Mouse (Mus musculus) intestine, embryonic 15.5 days (tissue): Measurements from ENCODE around the gene Srsf7. TPM values are rescaled to one million over a fixed set of nuclear protein-coding genes. Genes with fewer than 3 reads are reported as not detected.
A peak's percentile ranks its signal among the peaks of the same experiment; 100 is the strongest.
"Not testable (repeated sequence)": the region's sequence is repeated elsewhere in the genome, so short reads cannot be mapped to it uniquely, and the experiment has no call there.

Source experiments
- ATAC-seq: fragments of 200-750 bp; cut with Nextera tagmentation; 2 replicates; pipeline ENCODE4 v1.8.0; 2017; ENCODE audit warnings: moderate TSS enrichment, moderate library complexity
- H3K27ac ChIP-seq: fragments of 300-500 bp; sonication (generic); 2 replicates; pipeline ENCODE4 v1.5.1; 2015; ENCODE audit warnings: mild to moderate bottlenecking, inconsistent platforms
- H3K27me3 ChIP-seq: fragments of 300-500 bp; sonication (generic); replicated peaks from 2 replicates; pipeline ENCODE4 v1.6.1; 2015; ENCODE audit warnings: inconsistent platforms
- H3K36me3 ChIP-seq: fragments of 300-500 bp; sonication (generic); 2 replicates; pipeline ENCODE4 v1.6.1; 2015; ENCODE audit warnings: inconsistent platforms
- H3K4me1 ChIP-seq: fragments of 300-500 bp; sonication (generic); replicated peaks from 2 replicates; pipeline ENCODE4 v1.6.1; 2015; ENCODE audit warnings: inconsistent platforms
- H3K4me2 ChIP-seq: fragments of 300-500 bp; sonication (generic); replicated peaks from 2 replicates; pipeline ENCODE4 v1.6.1; 2015; ENCODE audit warnings: mild to moderate bottlenecking, inconsistent platforms
- H3K4me3 ChIP-seq: fragments of 300-500 bp; sonication (generic); replicated peaks from 2 replicates; pipeline ENCODE4 v1.5.1; 2015; ENCODE audit warnings: inconsistent platforms
- H3K9ac ChIP-seq: fragments of 300-500 bp; sonication (generic); 2 replicates; pipeline ENCODE4 v1.6.1; 2015; ENCODE audit warnings: inconsistent platforms
- H3K9me3 ChIP-seq: fragments of 300-500 bp; sonication (generic); 2 replicates; pipeline ENCODE4 v1.6.1; 2016; ENCODE audit warnings: inconsistent platforms
- WGBS: fragments of 180-500 bp; shearing (Covaris S2); methylation state at CpG from one replicate; pipeline ENCODE4 v1.1.7; 2015; 5-methylcytosine and 5-hydroxymethylcytosine counted together
- polyA plus RNA-seq: library from polyadenylated mRNA; unstranded; fragments of >200 nt; fragmentation: Nextera tagmentation; extraction: Ambion mirVana; gene quantifications from 2 replicates; pipeline ENCODE4 v1.2.1, GENCODE M21; 2015

The Srsf7 gene
- polyA plus RNA-seq, 1 experiment from 2014 or later, result 569 TPM

GRCm38 (mm10) chr17:80225142-80225541 is 18.0 kb upstream of the Srsf7 start:
- peak; percentile 26; the same call in 1 of the 2 replicates for ATAC-seq

DNA sequence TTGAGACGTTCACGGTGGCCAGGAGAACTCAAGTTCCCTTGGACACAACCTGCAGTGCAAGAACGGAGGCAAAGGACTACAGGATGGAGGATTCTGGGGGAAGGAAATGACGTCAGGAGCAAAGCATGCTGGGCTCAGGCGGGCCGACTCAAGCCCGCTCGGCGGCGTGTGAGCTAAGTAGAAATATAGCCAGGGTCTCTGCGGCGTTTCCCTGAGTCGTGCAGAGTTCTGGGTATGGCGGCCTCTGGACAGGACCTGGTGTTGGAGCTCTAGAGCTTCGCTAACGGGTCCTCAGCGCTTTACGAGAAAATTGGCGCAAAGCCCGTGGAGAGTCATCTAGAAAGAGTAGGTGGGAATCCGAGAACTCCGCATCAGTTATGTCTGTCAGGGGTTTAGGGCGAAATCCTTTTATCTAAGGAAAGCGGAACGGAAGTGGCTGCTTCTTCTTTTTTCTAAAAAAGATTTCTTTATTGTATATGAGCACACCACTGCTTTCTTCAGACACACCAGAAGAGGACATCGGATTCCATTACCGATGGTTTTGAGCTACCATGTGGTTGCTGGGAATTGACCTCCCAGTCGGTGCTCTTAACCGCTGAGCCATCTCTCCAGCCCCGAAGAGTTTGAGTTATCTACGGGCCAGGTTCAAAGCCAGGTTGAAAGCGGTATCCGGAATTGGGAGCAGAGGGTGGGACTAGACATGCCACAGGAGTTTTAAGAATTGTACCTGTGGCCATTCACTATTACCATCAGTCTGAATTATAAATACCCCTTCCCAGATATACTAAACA is 17.4 kb upstream of the Srsf7 start, which contains the start of gene Gemin6:
Gene Gemin6, plus strand, starts transcription at position 116 of the 791 bp plus-strand sequence.
- 0 out of 2 replicates have a peak, but pooled peaks cover 3% of the 10 kb centered on the region for H3K36me3 ChIP-seq
- H3K4me2 ChIP-seq, result peak within 1 kb of the TSS; percentile 79
- H3K4me3 ChIP-seq, result peak within 1 kb of the TSS; percentile 58
- H3K9me3 ChIP-seq, result no peaks in the 10 kb centered on the region
- H3K27ac ChIP-seq, result peak within 1 kb of the TSS; percentile 78
- no peaks in the 10 kb centered on the region for H3K27me3 ChIP-seq
- under 1% methylated on average over 33 of the region's 33 CpGs for WGBS
- H3K9ac ChIP-seq, result peak within 1 kb of the TSS; percentile 53
- no peaks in the 10 kb centered on the region for H3K4me1 ChIP-seq
- peak; percentile 98 for ATAC-seq

More at GRCm38 (mm10) chr17:80225142-80225541, 18.0 kb upstream of the Srsf7 start:
- not testable (repeated sequence) for H3K27ac ChIP-seq, H3K4me1 ChIP-seq, H3K36me3 ChIP-seq, H3K9me3 ChIP-seq, H3K27me3 ChIP-seq
- peak overlapping the region; percentile 53 for H3K9ac ChIP-seq
- H3K4me2 ChIP-seq, result peak overlapping the region; percentile 79
- peak overlapping the region; percentile 58 for H3K4me3 ChIP-seq
- 45% methylated on average over 5 of the region's 5 CpGs for WGBS

- ATAC-seq, result peak; percentile 64
- Histone ChIP-seq H3K4me3 (peak overlapping the region; percentile 58), H3K27ac (peak overlapping the region; percentile 78), H3K4me1 (no peaks in the 10 kb centered on the region), H3K27me3 (no peaks in the 10 kb centered on the region), H3K9me3 (no peaks in the 10 kb centered on the region), H3K4me2 (peak overlapping the region; percentile 79), H3K9ac (peak overlapping the region; percentile 33; the same call in 1 of the 2 replicates), H3K36me3 (0 out of 2 replicates have a peak, but pooled peaks cover 3% of the 10 kb centered on the region)
- 10% methylated on average over 9 of the region's 9 CpGs for WGBS
Observed at GRCm38 (mm10) chr17:80223829-80224228, 16.7 kb upstream of the Srsf7 start.

DNA sequence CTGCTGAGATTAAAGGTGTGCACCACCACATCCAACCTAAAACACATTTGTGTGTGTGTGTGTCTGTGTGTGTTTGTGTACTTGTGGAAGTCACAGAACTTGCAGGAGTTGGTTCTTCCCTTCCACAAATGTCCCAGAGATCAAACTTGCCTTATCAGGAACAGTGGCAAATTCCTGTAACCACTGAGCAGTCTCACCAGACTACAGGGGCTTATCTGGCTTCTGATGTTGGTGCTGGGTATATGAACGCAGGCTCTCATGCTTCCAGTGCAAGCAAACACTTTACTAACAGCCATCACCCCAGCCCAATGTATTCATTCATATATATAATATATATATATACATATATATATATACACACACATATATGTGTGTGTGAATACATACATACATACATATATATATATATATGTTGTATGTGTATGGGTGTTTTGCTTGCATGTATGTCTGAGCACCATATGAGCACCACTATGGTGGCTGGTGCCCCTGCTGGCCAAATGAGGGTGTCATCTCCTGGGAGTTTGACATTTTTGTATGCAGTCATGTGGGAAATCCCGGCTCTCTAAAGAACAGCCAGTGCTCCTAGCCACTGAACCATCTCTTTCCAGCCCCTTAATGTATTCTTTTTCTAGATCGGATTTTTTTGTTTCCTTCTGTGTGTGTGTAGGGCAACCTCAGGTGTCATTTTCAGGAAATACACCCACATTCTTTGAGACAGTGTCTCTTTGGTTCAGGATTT is 15.0 kb upstream of the Srsf7 start:
- Histone ChIP-seq H3K4me1 (no peaks in the 10 kb centered on the region), H3K27me3 (no peaks in the 10 kb centered on the region), H3K27ac (no peak overlapping the region), H3K36me3 (no peaks in the 10 kb centered on the region), H3K9ac (no peak overlapping the region), H3K4me3 (no peak overlapping the region), H3K9me3 (no peaks in the 10 kb centered on the region), H3K4me2 (no peak overlapping the region)
- ATAC-seq, result no peak
- WGBS, result 68% methylated on average over 3 of the region's 3 CpGs

GRCm38 (mm10) chr17:80221202-80221601 is 14.1 kb upstream of the Srsf7 start:
- WGBS, result 69% methylated on average over 9 of the region's 9 CpGs
- H3K9me3 ChIP-seq, result no peaks in the 10 kb centered on the region
- H3K9ac ChIP-seq, result no peak overlapping the region
- H3K4me2 ChIP-seq, result no peak overlapping the region
- H3K4me3 ChIP-seq, result no peak overlapping the region
- H3K27me3 ChIP-seq, result no peaks in the 10 kb centered on the region
- H3K27ac ChIP-seq, result no peak overlapping the region
- H3K36me3 ChIP-seq, result no peaks in the 10 kb centered on the region
- ATAC-seq, result no peak
- no peaks in the 10 kb centered on the region for H3K4me1 ChIP-seq

GRCm38 (mm10) chr17:80220131-80220530 is 13.0 kb upstream of the Srsf7 start:
- 58% methylated on average over 2 of the region's 2 CpGs for WGBS
- no peak for ATAC-seq
- H3K27me3 ChIP-seq, result no peaks in the 10 kb centered on the region
- no peaks in the 10 kb centered on the region for H3K9me3 ChIP-seq
- no peak overlapping the region for H3K4me2 ChIP-seq
- no peak overlapping the region for H3K9ac ChIP-seq
- H3K4me1 ChIP-seq, result no peaks in the 10 kb centered on the region
- H3K4me3 ChIP-seq, result no peak overlapping the region
- no peaks in the 10 kb centered on the region for H3K36me3 ChIP-seq
- H3K27ac ChIP-seq, result no peak overlapping the region

GRCm38 (mm10) chr17:80213998-80214397 is 6.9 kb upstream of the Srsf7 start:
- not testable (repeated sequence) for H3K27ac ChIP-seq, H3K36me3 ChIP-seq, H3K4me2 ChIP-seq, H3K4me1 ChIP-seq, H3K9me3 ChIP-seq, ATAC-seq, H3K27me3 ChIP-seq, H3K4me3 ChIP-seq, H3K9ac ChIP-seq
- 91% methylated on average over 4 of the region's 4 CpGs for WGBS

GRCm38 (mm10) chr17:80206301-80206670 is 821 bp downstream of the Srsf7 start:
- H3K9me3 ChIP-seq, result no peaks in the 10 kb centered on the region
- peak overlapping the region; percentile 98 for H3K9ac ChIP-seq
- H3K4me2 ChIP-seq, result peak overlapping the region; percentile 71
- peak; percentile 74 for ATAC-seq
- under 1% methylated on average over 36 of the region's 36 CpGs for WGBS
- H3K4me1 ChIP-seq, result 0 out of 2 replicates have a peak, but pooled peaks cover 7% of the 10 kb centered on the region
- H3K27me3 ChIP-seq, result no peaks in the 10 kb centered on the region
- H3K27ac ChIP-seq, result peak overlapping the region; percentile 99
- peaks cover 16% of the 10 kb centered on the region for H3K36me3 ChIP-seq
- H3K4me3 ChIP-seq, result peak overlapping the region; percentile 89

GRCm38 (mm10) chr17:80205657-80206056 is 1.4 kb downstream of the Srsf7 start:
- Histone ChIP-seq H3K4me3 (peak overlapping the region; percentile 89), H3K27me3 (no peaks in the 10 kb centered on the region), H3K9ac (peak overlapping the region; percentile 98), H3K4me1 (0 out of 2 replicates have a peak, but pooled peaks cover 7% of the 10 kb centered on the region), H3K27ac (no peak overlapping the region), H3K36me3 (peaks cover 16% of the 10 kb centered on the region), H3K9me3 (no peaks in the 10 kb centered on the region), H3K4me2 (peak overlapping the region; percentile 71)
- WGBS, result 13% methylated on average over 5 of the region's 5 CpGs
- no peak for ATAC-seq

- Histone ChIP-seq H3K27me3 (no peaks in the 10 kb centered on the region), H3K9ac (no peak overlapping the region), H3K36me3 (peaks cover 24% of the 10 kb centered on the region), H3K27ac (no peak overlapping the region), H3K4me1 (no peaks in the 10 kb centered on the region), H3K9me3 (no peaks in the 10 kb centered on the region), H3K4me3 (no peak overlapping the region), H3K4me2 (no peak overlapping the region)
- 95% methylated on average over 3 of the region's 3 CpGs for WGBS
- ATAC-seq, result peak; percentile 51
Observed at GRCm38 (mm10) chr17:80199160-80199778, 7.8 kb downstream of the Srsf7 start.

DNA sequence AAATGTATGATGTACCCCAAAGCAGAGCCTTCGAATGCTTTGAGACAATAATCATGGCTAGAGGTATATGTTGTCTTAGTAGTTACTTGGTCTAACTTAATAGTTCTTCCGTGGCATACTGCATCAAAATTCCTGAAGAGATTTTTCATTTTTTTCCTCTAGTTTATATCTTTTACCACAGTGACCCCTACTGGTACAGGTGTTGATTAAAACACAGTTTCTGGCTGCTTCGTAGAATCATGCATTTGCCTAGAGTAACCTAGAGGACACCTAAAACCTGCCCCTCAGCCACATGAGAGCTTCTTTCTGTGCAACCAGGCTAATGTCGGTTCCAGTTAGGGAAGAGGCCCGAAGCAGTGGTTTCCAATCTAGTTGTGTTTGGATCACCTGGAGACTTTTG is 14.0 kb downstream of the Srsf7 start:
- Histone ChIP-seq H3K4me1 (no peaks in the 10 kb centered on the region), H3K4me3 (no peak overlapping the region), H3K36me3 (peaks cover 6% of the 10 kb centered on the region; the same call in 1 of the 2 replicates), H3K4me2 (no peak overlapping the region), H3K9ac (no peak overlapping the region), H3K9me3 (no peaks in the 10 kb centered on the region), H3K27me3 (no peaks in the 10 kb centered on the region), H3K27ac (no peak overlapping the region)
- 66% methylated on average over 5 of the region's 5 CpGs for whole genome bisulfite sequencing
- no peak for ATAC-seq

DNA sequence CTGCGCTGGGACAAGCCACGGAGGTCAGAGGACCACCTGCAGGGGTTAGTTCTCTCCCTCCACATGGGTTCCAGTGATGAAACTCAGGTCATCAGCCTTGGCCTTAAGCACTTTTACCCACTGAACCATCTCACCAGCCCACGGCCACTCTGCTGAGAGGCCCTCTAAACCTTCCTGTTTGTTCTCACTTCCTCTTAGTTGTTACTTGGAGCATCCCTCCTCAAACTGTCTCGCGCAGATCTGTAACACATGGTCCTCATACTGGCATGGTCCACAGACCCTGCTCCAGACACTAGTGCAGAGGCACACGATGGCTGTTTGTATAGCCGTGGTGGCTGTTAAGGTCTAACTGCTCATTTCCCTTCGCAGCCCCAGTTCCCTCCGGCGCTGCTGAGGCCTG is 23.5 kb downstream of the Srsf7 start:
- H3K36me3 ChIP-seq, result no peaks in the 10 kb centered on the region
- 82% methylated on average over 10 of the region's 10 CpGs for WGBS
- H3K9ac ChIP-seq, result no peak overlapping the region
- no peaks in the 10 kb centered on the region for H3K9me3 ChIP-seq
- no peak overlapping the region for H3K4me2 ChIP-seq
- no peaks in the 10 kb centered on the region for H3K27me3 ChIP-seq
- no peaks in the 10 kb centered on the region for H3K4me1 ChIP-seq
- no peak overlapping the region for H3K4me3 ChIP-seq
- no peak overlapping the region for H3K27ac ChIP-seq
- no peak for ATAC-seq
